Mouse (Mus musculus): ENCODE measurements around the gene Ttll5.

The Ttll5 gene

DNA sequence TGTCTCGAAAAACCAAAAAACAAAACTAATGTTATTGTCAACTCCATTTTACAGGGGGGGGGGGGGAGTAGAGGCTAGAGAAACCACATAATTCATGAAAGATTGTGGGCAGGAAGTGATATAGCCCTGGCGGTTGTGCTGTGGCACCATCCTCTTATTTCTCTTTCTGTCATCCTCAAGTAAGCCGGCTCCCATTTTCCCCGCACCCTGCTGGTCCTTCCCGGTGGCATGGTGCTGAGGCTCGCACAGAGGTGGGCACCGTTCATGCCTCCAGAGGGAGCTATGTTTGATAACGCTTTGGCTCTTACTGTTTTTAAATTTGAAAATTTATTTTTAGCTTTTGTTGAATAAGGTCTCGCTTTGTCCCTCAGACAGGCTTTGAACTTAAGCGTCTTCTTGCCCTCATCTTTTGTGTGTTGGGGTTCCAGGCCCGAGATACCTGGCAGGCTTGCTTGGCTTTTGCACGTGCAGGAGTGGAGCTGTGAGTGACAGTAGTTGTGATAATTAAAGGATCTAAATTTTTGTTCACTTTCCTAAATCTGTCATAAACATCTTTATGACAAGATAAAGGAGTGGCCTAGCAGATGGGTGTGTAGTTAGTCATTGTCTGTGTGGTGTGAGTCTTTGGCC, 15.0 kb downstream of the Ttll5 start:
- no peak for DNase-seq (ENCODE audit: low read depth, low spot score)

DNA sequence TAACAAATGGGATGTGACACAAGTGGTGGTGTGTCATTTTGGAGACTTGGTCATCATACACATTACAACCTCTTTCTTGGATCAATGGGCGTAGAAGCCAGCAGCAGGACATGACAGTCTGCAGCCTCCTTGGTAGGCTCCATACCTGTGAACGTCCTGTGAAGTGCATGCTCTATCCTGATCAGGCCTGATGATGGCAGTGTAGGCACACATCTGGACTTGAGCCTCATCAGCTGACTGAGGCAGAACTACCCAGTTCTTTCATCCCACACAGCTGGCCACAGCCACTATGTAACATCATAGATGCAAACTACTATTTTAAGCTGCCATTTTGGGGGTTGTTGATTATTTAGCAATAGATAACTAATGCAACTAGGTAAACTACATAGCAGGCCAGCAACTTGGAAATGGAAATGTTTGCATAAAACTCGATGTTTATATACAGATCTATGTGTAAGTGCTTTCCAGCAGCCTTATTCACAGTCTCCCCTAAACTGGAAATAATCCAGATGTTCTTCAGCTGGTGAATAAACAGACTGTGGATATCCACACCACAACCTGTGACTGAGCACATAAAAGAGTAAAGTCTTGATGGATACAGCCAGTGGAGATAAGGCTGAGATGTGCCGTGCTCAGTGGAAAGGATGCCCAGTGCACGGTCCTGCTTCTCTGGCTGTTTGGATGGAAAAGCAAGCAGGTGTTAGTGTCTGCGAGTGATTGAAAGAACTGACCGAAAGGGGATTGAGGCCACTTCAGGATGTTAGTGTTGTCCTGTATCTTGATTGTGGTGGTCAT, 23.9 kb downstream of the Ttll5 start:
- DNase-seq (ENCODE audit: low read depth, low spot score) = peak; percentile 66

DNA sequence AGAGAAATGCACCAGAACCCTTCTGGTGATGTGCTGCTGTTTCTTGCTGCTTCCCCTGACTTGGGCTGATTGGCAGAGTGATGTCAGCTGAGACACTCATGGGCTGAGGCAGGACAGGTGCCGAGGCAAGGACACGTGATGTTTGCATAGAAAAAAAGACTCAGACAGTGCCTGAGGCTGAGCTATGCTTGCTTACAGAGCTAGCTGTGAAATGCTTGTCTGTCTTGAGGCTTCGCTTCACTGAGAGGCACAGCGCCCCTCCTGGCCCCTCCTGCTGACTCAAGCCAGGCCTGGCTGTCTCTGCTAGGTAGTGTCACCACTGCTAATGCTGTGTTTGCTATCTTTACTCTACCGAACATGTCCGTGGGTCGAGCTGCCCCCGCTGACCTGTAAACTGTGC, 26.2 kb downstream of the Ttll5 start:
- DNase-seq (ENCODE audit: low read depth, low spot score) = peak; percentile 77

DNA sequence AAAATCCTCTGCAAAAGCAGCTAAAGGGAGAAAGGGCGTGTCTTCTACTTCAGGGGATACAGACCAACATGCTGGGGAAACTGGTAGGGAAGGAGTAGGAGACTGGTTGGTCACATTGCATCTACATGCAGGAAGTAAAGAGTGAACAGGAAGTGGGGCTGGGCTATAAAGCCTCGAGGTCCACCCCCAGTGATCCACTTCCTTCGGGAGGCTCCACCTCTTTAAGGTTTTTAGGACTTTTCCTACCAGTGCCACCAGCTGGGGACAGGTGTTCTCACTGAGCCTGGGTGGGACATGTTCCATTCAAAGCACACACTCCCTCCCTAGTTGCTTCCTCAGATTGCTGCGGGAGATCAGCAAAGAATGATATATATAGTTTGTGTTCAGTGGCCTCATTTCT, 29.4 kb downstream of the Ttll5 start:
- no peak for DNase-seq (ENCODE audit: low read depth, low spot score)

DNA sequence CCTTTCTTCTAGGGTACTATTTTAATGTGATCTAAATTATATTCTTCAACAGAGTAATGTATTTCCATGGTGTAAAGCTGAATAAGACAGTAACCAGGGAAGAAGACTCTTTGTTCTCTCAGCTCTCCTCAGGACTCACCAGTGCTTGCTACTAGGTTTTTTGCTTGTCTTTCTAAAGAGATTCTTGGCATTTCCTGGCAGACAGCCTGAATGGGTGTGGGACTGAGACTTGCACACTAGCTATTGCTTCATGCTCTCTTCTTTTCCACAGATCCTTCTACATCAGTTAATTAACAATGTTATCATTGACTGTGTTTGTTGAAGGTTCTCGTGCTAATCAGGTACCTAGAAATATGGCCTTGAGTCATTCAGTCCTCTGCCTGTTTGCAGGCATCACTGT, 29.8 kb downstream of the Ttll5 start:
- DNase-seq (ENCODE audit: low read depth, low spot score) = no peak

DNA sequence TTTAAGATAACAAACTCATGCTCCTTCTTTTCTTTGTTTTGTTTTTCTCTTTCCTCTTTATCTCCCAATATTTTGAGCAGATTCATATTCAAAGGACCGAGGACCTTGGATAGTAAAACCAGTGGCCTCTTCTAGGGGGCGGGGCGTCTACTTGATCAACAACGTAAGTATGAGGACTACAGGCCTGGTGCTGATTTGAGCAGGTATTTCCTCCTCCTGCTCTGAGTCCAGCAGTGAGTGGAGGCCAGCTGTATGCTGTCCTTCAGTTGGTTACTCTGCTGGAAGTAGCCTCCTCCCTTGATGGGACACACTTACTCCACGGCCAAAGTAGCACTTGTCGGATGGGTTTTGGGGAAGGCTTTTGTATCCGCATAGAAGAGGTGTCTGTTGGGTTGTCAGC, 32.8 kb downstream of the Ttll5 start:
- no peak for DNase-seq (ENCODE audit: low read depth, low spot score)

DNA sequence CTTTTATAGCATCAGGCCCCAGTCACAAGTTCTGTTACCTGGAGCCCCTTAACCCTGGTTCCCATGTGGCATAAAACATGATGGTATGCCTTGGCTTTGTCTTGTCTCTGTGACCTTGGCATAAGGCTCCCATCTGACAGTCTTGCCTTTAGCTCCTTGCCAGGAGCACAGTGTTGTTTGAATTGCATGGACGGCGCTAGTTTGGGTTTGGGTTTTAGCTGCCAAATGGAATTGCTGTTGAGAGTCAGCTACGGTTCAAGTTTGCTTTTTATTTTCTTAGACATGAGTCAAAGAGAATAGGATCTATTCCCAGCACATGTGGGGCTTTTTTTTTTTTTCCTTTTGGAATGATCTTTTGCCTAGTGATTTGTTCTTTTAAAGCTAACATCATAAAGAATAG, 34.7 kb downstream of the Ttll5 start:
- DNase-seq (ENCODE audit: low read depth, low spot score) = no peak

DNA sequence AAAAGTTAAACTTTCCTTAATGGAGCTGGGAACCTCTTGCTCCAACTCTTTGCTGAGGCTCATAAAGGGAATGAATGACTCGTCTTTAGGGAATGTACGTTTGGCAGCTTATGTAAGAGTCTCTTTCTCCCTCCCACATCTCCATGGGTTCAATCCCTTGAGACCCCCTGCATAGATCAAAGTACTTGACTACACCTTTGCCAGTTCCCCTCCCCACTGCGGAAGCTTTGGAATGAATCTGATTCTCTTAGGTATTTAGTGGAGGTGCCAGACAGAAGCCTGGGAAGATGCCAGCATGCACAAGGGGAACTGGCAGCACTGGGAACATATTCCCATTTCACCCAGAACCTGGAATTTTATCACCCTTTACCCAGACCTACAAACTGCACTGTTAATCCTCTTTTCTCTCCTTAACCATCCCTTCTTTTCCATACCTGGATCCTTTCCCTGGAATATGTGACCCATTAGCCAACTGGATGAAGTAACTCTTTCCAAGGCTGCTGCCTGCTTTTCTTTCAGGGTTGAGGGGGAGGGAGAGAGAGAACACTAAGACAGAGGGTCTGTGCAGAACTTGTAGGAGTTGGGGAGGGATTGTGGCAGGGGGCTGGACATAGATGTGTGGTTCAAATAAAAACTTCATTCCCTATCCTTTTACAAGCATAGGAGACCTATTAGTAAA, 35.2 kb downstream of the Ttll5 start:
- DNase-seq (ENCODE audit: low read depth, low spot score) = peak; percentile 36

DNA sequence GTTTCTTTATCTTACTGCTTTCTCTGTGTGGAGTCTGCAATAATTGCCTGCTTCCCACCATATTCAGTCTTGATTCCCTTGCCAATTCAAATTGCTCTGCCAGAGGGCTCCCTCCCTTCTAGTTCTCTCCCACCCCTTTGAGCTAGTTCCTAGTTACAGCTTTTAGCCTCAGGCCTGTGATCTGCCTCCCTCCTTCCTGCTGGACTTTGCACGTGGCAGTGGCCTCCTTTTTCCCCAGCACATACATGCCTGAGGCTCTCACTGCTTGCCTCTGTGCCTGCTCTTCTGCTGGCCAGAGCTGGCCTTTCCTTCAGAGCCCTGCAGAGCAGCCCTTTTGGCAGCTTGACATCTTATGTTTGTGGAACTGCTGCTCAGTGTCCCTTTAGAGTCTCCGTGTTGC, 38.1 kb downstream of the Ttll5 start:
- DNase-seq (ENCODE audit: low read depth, low spot score) = no peak

DNA sequence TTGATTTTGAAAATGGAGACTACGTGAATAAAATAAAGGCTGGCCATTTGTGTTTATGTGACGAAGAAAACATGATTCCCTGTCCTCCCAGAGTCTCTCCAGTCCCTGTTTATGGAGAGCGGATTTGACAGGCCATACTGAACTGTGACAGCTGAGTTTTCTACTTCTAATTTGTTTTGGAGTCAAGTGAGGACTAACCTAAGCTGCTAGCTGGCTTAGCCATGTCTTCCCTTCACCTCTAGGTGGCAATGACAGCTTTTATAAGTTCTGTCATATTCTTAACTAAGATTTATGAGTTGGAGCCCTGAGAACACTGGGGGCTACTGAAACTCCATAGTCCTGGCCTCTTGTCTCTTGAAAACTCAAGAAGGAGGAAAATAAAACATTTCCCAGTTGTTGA, 41.1 kb downstream of the Ttll5 start:
- no peak for DNase-seq (ENCODE audit: low read depth, low spot score)

DNA sequence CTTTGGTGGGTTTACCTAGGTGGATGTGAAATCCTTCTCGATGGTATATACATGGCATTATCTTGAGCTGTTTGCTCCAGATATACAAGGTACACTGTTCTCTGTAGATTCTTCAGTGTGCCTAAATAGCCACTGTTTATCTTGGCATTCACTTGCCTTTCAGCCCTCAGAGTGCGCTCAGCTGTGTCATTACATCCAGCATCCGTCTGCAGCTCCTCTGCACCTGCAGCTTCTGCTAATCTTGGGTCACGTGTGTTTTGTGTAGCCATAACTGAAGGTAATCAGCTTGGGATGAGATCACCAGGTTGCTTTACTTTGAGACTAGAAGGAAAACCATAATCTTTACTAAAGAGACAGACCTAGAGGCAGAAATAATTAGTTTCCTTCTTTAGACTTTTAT, 42.2 kb downstream of the Ttll5 start:
- DNase-seq (ENCODE audit: low read depth, low spot score) = no peak

DNA sequence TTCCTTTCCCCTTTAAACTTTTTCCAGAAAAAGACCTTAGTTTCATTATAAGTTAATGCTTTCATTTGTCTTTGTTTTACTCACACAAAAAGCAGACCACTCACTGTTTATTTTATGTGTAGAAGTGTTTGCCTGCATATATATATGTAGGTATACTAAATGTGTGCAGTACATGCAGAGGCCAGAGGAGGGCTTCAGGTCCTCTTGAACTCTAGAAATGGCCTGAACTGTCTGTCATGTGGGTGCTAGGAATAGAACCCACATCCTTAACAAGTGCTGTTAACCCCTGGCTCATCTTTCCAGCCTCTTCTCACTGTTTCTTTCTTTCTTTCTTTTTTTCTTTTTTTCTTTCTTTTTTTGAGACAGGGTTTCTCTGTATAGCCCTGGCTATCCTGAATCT, 42.7 kb downstream of the Ttll5 start:
- peak; percentile 27 for DNase-seq (ENCODE audit: low read depth, low spot score)

DNA sequence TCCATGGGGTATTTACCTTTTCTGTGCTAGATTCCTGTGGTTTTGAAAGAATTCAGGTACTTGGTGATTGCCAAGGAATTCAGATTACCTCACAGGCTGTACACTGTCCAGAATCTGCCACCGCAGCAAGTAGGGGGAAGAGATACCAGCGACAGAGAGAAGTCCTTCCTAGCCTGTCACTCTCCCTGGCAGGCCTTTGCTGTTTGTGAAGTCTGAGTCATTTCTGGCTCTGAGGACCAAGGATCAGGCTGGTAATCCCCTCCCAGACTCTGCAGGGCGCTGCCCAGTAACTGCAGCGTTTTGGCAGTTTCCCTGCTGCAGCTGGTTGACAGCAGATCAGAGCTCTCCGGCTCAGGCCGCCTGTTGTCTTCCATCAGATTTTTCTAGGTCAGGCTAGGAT, 45.0 kb downstream of the Ttll5 start:
- no peak for DNase-seq (ENCODE audit: low read depth, low spot score)

DNA sequence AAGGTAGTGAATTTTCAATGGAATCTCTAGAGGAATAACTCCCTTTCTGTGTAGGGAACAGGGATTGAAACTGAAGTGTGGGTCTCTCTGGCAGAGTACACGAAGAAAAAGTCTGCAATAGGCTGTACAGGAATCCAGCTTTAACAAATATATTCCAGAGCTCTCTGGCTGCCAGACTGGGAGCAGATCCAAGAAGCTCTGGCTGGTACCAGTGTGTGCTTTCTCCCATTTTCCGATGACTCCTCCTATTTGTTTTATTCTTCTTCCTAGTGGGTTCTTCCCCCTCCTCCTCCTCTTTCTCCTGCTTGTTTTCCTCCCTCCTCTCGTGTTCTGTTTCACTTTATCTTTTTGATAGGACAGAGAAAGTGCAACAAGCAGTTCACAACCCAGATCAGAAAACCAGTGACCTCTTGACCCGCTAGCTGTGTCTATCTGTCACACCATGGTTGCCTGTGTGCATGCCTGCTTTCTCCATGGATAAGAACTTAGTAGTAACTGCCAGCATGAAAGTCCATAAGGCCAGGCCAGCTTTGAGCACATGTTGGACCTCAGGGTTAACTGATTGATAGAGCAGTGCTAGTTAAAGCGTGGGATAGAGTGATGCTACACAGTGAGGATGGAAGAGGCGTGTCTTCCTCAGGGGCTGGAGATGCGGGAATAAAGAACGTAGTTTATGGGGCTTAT, 55.3 kb downstream of the Ttll5 start:
- DNase-seq (ENCODE audit: low read depth, low spot score) = no peak

DNA sequence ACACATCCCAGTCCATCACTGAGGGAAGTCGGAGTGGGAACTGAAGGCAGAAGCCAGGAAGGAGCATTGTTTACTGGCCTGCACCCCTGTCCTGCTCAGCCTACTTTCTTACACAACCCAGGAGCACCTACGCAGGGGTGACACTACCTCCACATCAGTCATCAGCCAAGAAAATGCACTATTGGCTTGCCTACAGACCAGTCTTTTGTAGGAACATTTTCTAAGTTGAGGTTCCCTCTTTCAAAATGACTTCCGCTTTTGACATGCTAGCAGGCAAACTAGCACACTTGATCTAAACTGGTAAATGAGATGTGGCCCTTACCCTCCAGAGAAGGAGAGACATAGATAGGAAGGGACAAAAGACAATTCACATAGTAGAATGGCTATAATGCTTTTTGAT, 60.6 kb downstream of the Ttll5 start:
- DNase-seq (ENCODE audit: low read depth, low spot score) = no peak

DNA sequence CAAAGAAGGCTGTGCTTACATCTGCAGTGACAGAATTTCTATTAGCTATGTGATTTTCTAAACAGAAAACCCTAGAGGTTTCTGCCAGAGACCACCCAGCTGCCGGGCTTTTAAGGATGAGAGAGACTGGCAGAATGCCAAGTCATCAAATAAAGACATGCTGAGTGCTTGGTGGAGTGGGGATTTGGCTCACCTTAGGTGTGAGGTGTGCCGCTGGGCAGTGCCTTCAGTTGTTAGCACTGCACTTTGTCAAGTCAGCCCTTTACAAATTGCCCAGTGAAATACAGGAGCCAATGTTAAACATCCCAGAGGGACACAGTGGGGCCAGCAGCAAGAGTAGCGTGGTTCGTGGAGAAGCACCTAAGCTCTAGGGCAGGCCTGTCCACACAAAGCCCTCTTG, 65.6 kb downstream of the Ttll5 start:
- DNase-seq (ENCODE audit: low read depth, low spot score) = no peak

DNA sequence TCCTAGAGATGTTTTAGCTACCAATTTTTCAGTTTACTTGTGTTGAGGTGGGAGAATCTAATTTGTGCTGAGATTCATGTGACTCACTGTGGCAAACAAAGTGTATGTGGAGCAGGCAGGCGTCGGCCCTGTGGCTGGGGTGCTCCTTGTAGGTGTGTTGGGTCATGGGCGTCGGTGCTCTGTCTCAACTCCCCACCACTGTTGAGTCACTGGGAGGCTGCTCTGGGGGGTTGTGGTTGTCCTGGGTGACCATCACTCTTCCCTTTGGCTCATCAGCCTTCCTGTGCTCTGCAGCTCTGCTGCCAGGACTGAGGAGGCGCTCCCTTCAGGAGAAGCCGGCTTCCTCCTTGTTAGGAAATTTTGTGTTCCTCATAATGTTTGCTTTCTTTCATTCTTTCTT, 79.5 kb downstream of the Ttll5 start:
- DNase-seq (ENCODE audit: low read depth, low spot score) = no peak

DNA sequence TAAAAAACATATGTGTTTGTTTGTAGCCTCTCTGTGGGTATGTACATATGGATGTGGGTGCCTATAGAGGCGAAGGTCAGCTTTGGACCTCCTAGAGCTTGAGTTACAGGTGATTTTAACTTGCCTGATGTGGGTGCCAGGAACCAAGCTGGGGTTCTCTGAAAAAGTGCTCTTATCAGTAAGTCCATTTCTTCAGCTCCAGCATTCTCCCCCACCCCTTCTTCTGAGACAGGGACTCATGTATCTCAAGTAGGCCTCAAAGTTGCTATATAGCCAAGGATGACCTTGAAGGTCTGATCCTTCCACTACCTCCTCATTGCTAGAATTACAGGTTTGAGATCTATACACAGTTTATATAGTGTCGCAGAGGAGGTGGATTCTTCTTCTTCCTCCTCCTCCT, 81.2 kb downstream of the Ttll5 start:
- no peak for DNase-seq (ENCODE audit: low read depth, low spot score)

DNA sequence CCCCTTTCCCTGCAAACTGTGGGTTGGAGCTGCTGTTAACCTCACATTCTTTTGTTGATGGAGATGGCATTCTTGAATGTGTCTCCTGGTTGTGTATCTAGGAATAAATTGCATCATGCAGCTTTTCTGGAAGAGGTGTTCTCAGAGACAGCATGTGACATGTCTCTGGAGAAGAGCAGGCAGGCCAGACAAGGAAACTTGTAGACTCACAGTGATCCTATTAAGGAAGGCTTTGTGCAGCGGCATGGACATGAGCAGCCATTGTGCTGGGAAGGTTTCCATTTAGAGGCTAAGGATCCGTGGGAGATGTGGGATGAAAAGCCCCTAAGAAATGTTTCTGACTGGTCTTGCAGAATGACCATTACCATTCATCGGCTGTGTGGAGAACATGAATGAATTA, 83.4 kb downstream of the Ttll5 start:
- peak; percentile 12 for DNase-seq (ENCODE audit: low read depth, low spot score)

DNA sequence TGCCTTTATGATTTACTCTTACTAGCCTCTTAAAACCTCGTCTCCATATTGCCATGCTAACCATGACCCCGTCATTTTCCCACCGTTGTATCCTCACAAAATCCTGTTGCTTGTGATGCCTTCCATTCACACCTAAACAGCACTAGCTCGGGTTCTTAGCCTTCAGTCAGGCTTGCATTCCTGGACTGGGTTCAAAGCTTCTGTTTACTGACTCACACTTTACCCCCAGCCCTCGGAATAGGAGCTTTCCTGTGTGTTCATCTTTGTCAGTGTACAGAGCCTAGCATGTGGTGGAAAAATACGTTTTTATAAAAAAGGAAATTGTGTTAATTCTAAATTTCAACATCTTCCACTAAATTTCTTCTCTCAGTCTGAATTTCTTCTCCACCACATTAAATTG, 86.4 kb downstream of the Ttll5 start:
- DNase-seq (ENCODE audit: low read depth, low spot score) = no peak

DNA sequence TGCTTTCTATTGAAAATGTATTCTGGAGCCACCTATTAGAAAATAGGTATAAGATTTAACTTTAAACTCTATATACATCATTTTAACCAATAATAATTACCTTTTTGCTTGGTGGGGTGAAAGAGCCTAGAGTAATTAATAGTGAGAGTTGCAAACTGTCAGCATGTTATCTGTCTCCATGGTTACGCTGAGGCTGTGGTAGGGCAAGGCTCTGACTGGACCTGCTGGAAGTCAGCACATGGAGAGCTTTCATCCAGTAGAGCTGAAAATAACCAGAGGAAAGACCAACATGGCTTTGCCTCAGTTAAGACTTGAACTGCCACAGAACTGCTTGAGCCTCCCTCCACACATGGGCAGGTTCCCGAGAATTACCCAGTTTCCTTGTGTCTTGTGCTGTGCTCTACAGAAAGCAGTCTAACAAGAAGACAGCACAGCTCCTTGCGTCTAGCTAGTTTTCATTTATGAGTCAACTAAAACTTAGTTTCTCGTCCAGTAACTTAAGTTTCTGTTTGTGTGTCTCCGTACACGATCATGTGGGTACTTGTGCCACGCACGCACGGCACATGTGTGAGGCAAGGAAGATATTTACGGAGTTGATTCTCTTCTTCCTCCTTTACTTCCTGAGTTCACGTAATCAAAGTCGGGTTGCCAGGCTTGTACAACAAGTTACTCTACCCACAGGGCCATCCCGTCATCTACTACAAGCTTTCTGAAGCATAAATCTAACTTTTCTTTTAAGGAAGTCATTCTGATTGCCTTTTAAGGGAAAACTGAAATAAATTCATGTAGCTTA, 88.4 kb downstream of the Ttll5 start:
- no peak for DNase-seq (ENCODE audit: low read depth, low spot score)

DNA sequence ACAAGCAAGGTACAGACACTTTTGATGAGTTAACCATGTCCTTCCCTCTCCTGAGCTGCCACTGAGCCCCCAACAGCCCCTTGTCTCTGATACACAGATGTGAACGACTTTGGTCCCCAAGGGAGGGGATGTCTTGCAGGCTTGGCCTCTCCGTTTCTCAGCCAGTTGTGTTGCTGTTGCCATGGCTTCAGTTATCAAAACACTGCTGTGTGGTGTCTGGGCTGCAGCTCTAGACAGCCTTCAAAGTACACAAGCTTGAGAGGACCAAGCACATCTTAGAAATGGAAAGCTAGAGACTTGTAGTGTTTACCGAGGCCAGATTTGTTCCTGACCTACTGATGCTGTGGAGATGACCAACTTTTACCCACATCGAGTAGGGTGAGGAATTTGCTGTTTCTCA, 102.4 kb downstream of the Ttll5 start:
- no peak for DNase-seq (ENCODE audit: low read depth, low spot score)
